Mouse (Mus musculus) hindbrain, embryonic 10.5 days (tissue): Measurements from ENCODE around the gene Bmp8b. TPM values are rescaled to one million over a fixed set of nuclear protein-coding genes. Genes with fewer than 3 reads are reported as not detected.
A peak's percentile ranks its signal among the peaks of the same experiment; 100 is the strongest.
"Not testable (repeated sequence)": the region's sequence is repeated elsewhere in the genome, so short reads cannot be mapped to it uniquely, and the experiment has no call there.

Experiments used
- DNase-seq: peaks from one replicate; pipeline ENCODE4 v3.0.0-alpha.2; 2017; ENCODE audit warnings: low spot score
- H3K27ac ChIP-seq: fragments of 300-500 bp; sonication (generic); 2 replicates; pipeline ENCODE4 v1.5.1; 2016; ENCODE audit warnings: mild to moderate bottlenecking, moderate library complexity
- H3K27me3 ChIP-seq: fragments of 300-500 bp; sonication (generic); 2 replicates; pipeline ENCODE4 v1.6.1; 2016; ENCODE audit warnings: mild to moderate bottlenecking; ENCODE audit not compliant: poor library complexity, insufficient read depth, severe bottlenecking
- H3K36me3 ChIP-seq: fragments of 300-500 bp; sonication (generic); 2 replicates; pipeline ENCODE4 v1.6.1; 2016; ENCODE audit warnings: mild to moderate bottlenecking, moderate library complexity
- H3K4me1 ChIP-seq: fragments of 300-500 bp; sonication (generic); replicated peaks from 2 replicates; pipeline ENCODE4 v1.6.1; 2016; ENCODE audit warnings: mild to moderate bottlenecking
- H3K4me3 ChIP-seq: fragments of 300-500 bp; sonication (generic); 2 replicates; pipeline ENCODE4 v1.5.1; 2016; ENCODE audit warnings: mild to moderate bottlenecking, moderate library complexity
- H3K9me3 ChIP-seq: fragments of 300-500 bp; sonication (generic); 2 replicates; pipeline ENCODE4 v1.6.1; 2016; ENCODE audit warnings: mild to moderate bottlenecking, moderate library complexity
- whole genome bisulfite sequencing: fragments of 180-500 bp; shearing (Covaris S2); methylation state at CpG from one replicate; pipeline ENCODE4 v1.1.7; 2016; 5-methylcytosine and 5-hydroxymethylcytosine counted together
- polyA plus RNA-seq: library from polyadenylated mRNA; unstranded; fragments of >200 nt; fragmentation: Nextera tagmentation; extraction: Ambion mirVana; gene quantifications from 2 replicates; pipeline ENCODE4 v1.2.1, GENCODE M21; 2016

Bmp8b gene
- polyA plus RNA-seq, 1 experiment from 2014 or later: 0.60 TPM

DNA sequence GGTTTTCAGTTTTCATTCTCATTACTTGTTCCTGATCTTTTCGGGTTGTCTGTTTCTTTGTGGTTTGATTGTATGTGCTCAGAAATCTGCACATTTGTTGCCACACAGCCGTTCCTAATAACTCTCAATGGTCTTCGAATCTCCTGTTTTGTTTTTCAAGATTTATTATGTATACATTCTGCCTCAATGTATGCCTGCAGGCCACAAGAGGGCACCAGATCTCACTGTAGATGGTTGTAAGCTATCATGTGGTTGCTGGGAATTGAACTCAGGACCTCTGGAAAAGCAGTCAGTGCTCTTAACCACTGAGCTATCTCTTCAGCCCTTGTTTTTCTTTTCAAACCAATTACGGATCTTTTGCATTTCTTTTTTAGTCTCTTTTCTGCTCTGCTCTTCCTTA is 18.6 kb upstream of the Bmp8b start:
- 0 out of 2 replicates have a peak, but pooled peaks cover 3% of the 10 kb centered on the region for H3K27me3 ChIP-seq
- peaks cover 13% of the 10 kb centered on the region for H3K4me1 ChIP-seq
- no peaks in the 10 kb centered on the region for H3K36me3 ChIP-seq
- no peak for DNase-seq
- no peaks in the 10 kb centered on the region for H3K9me3 ChIP-seq
- H3K4me3 ChIP-seq: no peak overlapping the region
- H3K27ac ChIP-seq: no peak overlapping the region
- WGBS: 93% methylated on average over 4 of the region's 4 CpGs

DNA sequence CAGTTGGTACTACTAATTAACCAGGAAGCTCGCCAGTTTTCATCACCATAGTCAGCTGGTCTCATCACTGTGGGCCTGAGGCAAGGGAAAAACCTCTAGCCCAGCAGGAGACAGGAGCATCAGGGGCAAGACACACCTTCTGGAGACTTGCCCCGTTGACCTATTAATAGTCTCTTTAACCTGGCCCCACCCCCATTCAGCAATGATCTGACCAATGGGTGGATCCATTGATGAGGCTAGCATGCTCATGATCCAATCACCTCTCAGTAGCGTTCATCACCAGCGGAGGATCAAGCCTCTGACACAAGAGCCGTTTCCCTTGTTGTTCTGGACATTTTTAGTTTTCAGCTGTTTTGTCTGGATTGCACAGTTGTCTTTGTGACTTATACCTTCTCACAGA is 12.3 kb upstream of the Bmp8b start:
- DNase-seq: no peak
- no peak overlapping the region for H3K27ac ChIP-seq
- no peaks in the 10 kb centered on the region for H3K9me3 ChIP-seq
- no peak overlapping the region for H3K4me3 ChIP-seq
- 77% methylated on average over 5 of the region's 5 CpGs for WGBS
- no peaks in the 10 kb centered on the region for H3K27me3 ChIP-seq
- H3K36me3 ChIP-seq: no peaks in the 10 kb centered on the region
- H3K4me1 ChIP-seq: 0 out of 2 replicates have a peak, but pooled peaks cover 6% of the 10 kb centered on the region

DNA sequence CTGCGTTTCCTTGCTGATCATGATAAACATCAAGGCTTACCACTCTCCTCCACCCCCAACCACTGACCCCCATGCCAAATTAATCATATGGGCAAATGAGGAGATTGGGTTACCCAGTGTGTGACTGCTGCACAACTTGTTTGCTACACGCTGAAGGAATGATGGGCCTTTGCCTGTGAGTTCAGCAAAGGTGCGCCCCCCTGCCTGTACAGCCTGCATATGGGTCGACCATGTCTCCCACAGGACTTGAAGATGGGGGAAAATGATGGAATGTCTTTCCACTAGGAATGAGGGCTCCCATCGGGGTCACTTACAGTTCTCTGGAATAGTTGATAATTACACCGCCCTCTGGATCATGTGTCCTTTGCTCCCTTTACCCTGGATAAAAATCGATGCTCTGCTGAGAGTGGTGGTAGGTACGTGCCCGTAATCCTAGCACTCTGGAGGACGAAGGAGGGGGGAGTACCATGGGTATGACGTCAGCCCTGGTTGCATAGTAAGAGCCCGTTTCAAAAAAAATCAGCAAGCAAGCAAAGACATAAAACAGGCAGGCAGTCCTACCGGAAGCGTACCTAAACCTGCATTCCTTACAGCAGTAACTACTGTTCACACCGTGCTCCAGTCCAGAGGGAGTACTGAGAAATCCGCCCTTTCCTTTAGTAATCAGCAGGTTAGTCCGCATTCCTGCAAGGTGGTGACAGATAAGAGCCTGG is 11.7 kb upstream of the Bmp8b start:
- no peaks in the 10 kb centered on the region for H3K27me3 ChIP-seq
- no peak overlapping the region for H3K4me3 ChIP-seq
- H3K4me1 ChIP-seq: 0 out of 2 replicates have a peak, but pooled peaks cover 6% of the 10 kb centered on the region
- no peak for DNase-seq
- no peaks in the 10 kb centered on the region for H3K36me3 ChIP-seq
- H3K9me3 ChIP-seq: no peaks in the 10 kb centered on the region
- 57% methylated on average over 17 of the region's 17 CpGs for WGBS
- no peak overlapping the region for H3K27ac ChIP-seq

DNA sequence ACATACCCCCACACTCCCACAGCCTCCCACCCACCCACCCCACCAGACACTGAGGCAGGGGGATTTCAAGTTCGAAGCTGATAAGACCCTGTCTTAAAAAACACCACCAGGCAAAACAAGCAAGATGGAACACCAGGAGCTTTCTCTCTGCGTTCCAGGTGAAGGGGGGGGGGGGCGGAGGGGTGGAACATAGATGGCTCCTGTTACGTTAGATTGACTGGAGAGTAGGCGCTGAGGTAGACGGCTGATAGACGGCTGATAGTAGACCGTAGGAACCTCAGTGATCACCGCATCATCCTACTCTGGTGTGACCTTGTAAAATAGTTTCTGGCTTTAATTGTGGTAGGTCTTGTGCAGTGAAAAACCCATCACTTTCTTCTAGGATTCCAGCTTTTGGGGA is 11.1 kb upstream of the Bmp8b start:
- Histone ChIP-seq H3K27ac (no peak overlapping the region), H3K9me3 (no peaks in the 10 kb centered on the region), H3K27me3 (no peaks in the 10 kb centered on the region), H3K36me3 (no peaks in the 10 kb centered on the region), H3K4me3 (no peak overlapping the region), H3K4me1 (0 out of 2 replicates have a peak, but pooled peaks cover 6% of the 10 kb centered on the region)
- WGBS: 60% methylated on average over 9 of the region's 9 CpGs
- DNase-seq: no peak

DNA sequence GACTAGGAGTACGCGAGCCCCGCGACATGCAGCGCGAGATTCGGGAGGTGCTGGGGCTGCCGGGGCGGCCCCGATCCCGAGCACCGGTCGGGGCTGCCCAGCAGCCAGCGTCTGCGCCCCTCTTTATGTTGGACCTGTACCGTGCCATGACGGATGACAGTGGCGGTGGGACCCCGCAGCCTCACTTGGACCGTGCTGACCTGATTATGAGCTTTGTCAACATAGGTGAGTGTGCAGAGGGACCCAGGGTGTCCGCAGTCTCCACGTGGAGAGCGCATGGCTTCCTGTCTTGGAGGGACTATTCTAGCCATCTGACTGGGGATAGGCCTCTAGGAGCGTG is 456 bp downstream of the Bmp8b start:
- Histone ChIP-seq H3K4me3 (peak overlapping the region; percentile 48), H3K27ac (no peak overlapping the region), H3K4me1 (peaks cover 11% of the 10 kb centered on the region), H3K27me3 (peaks cover 52% of the 10 kb centered on the region), H3K9me3 (no peaks in the 10 kb centered on the region), H3K36me3 (no peaks in the 10 kb centered on the region)
- no peak for DNase-seq
- WGBS: 25% methylated on average over 24 of the region's 24 CpGs

DNA sequence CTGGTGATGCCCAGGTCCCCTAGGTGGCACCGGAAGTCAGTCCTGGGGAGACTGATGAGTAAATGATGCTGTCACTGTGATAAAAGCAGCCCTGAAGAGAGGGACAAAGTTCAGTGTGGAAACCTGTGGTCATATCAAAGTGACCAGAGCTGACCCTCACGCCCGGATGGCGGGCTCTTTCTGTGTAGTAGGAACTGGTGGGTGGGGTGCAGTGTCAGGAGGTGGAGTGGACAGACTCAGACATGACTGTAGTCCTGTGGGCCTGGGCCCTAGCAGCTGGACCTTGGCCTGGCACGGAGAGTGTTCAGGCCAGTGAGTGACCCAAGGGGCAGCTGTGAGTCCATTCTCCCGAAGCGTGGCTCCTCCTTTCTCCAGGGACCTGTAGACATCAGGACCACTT is 964 bp downstream of the Bmp8b start:
- peaks cover 52% of the 10 kb centered on the region for H3K27me3 ChIP-seq

DNA sequence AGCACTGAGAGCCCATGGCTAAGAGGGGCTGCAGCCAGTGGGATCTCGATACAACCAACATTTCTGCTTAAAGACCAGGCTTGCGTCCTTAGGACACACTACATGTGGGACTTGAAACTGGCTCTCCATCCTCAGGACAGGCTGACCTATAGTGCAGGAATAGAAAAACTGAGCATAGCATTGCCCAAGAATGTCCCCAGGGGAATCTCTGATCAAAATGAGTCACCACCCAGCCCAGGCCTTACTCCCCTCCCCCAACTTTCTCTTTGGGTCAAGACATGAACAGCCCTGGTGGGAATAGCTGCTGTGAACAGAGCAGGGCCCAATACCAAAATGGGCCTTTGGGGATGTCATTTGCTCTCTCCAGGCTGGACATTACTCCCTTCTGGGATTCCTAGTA is 1.9 kb downstream of the Bmp8b start:
- Histone ChIP-seq H3K4me3 (no peak overlapping the region), H3K9me3 (no peaks in the 10 kb centered on the region), H3K36me3 (no peaks in the 10 kb centered on the region), H3K4me1 (peaks cover 11% of the 10 kb centered on the region), H3K27me3 (peaks cover 52% of the 10 kb centered on the region), H3K27ac (no peak overlapping the region)
- WGBS: 94% methylated on average over 2 of the region's 2 CpGs
- no peak for DNase-seq

More for the DNA sequence above, 964 bp downstream of the Bmp8b start:
- not testable (repeated sequence) for H3K4me3 ChIP-seq, DNase-seq, H3K9me3 ChIP-seq, H3K36me3 ChIP-seq, H3K27ac ChIP-seq
- WGBS: 80% methylated on average over 7 of the region's 7 CpGs
- H3K4me1 ChIP-seq: peaks cover 11% of the 10 kb centered on the region

DNA sequence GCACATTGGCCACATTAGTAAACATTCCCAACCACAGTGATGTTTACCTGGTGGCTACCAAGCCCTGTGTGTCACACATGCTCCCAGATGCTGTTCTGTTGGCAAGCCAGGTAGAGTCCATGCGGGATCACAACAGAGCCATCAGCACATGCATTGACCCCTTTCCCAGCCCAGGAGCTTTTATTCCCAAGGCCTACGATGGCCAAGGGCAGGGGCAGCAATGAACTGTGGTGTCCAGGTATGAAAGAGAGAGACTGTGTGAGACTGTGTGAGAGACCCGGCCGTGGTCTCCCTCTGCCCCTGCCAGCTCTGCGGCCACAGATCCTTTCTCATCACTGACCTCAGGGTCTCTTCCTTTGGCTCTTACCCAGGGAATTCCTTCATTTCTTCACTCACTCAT is 3.1 kb downstream of the Bmp8b start:
- 82% methylated on average over 5 of the region's 5 CpGs for WGBS
- peaks cover 47% of the 10 kb centered on the region for H3K27me3 ChIP-seq
- no peak for DNase-seq

DNA sequence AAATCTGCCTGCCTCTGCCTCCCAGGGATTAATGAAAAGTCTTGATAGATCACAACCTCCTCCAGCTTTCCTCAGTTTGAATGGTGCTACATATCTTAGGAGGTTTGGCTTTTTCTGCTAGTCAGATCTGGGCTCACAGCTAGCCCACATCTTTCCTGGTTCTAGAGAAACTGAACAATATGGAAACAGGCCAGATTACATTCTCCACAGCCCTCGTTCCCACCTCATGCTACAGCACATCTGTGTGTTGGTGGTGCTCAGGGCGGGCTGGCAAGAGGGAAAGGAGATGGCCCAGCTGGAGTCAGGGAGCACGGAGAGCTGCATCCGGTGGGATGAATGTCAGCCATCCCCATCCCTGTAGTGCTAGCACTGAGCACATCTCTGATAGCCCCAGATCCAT is 5.8 kb downstream of the Bmp8b start:
- Histone ChIP-seq H3K36me3 (no peaks in the 10 kb centered on the region), H3K4me3 (no peak overlapping the region), H3K27me3 (peaks cover 35% of the 10 kb centered on the region), H3K4me1 (peaks cover 3% of the 10 kb centered on the region), H3K9me3 (no peaks in the 10 kb centered on the region), H3K27ac (no peak overlapping the region)
- WGBS: 92% methylated on average over 4 of the region's 4 CpGs
- DNase-seq: no peak

More for the DNA sequence above, 3.1 kb downstream of the Bmp8b start:
- H3K4me3 ChIP-seq: no peak overlapping the region
- H3K27ac ChIP-seq: no peak overlapping the region
- no peaks in the 10 kb centered on the region for H3K36me3 ChIP-seq
- H3K4me1 ChIP-seq: peaks cover 14% of the 10 kb centered on the region
- H3K9me3 ChIP-seq: no peaks in the 10 kb centered on the region

DNA sequence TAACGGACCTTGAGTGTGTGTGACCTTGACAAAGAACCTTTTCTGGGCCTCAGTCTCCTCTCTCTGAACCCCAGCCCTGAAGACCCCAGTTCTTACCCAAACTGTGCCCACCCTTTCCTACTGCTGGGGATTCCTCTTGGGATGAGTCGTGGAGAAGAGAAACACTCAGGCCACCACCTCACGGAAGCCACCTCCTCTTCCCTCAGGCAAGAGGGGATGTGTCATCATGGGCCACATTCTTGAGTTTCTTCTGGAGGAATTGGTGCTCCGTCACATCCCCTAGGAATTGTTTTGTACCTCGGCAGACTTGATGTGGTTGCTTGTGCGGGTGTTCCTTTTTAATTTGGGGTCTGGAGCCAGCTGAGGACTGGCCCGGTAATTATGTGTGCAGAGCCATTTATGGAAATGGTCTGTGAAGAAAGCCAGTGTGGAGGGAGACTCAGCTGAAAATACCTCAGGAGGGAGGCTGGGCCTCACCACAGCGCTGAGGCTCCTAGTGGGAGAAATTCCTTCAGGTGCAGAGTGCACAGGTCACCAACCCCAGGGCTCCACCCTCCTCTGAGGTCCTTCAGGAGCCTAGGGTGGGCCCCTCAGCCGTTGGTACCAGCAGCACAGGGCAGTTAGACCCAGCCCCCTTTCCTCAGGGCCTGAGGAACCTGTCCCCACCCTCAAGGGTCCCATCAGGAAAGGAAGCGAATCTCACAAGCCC is 6.5 kb downstream of the Bmp8b start:
- DNase-seq, H3K4me3 ChIP-seq, H3K27ac ChIP-seq, H3K36me3 ChIP-seq, H3K4me1 ChIP-seq, H3K9me3 ChIP-seq: not testable (repeated sequence)
- WGBS: 77% methylated on average over 10 of the region's 10 CpGs
- peaks cover 35% of the 10 kb centered on the region for H3K27me3 ChIP-seq

DNA sequence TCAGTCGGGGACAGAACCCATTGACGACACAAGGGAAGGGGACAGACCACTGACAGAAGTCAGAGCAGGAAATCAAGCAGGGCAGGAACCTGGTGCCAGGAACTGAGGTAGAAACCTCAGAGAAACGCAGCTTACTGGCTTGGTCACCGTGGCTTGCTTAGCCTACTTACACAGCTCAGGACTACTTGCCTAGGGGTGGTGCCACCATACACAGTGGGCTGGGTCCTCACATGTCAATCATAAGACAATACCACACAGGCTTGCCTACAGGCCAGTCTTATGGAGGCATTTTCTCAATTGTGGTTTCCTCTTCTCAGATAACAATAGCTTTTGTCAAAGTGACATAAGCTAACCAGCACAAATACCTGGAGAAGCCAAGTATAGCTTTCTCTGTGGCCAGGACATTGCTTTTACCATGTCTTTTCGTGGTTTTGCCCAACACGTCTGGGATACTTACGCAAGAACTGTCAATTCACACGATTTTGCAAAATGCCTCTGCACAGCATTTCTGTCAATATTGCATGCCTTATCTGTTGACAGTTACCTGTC is 7.3 kb downstream of the Bmp8b start:
- Histone ChIP-seq H3K36me3 (no peaks in the 10 kb centered on the region), H3K27ac (no peak overlapping the region), H3K4me1 (peaks cover 12% of the 10 kb centered on the region), H3K27me3 (peaks cover 33% of the 10 kb centered on the region), H3K4me3 (no peak overlapping the region), H3K9me3 (0 out of 2 replicates have a peak, but pooled peaks cover under 1% of the 10 kb centered on the region)
- no peak for DNase-seq
- WGBS: 83% methylated on average over 8 of the region's 8 CpGs

DNA sequence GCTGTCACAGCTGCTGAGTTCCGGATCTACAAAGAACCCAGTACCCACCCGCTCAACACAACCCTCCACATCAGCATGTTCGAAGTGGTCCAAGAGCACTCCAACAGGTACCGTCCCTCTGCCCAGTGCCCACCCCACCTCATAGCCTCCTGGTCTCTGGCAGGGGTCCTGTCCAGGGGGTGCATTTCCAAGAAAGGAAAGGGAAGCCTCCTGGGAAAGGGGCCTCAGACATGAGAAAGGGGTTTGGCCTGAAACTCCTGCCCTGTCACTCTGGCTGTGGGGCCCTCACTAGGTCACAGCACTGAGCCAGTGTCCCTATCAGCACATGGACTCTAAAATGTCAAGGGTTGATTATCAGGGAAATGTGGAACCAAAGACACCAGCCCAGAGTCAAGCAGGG is 9.7 kb downstream of the Bmp8b start:
- WGBS: 92% methylated on average over 4 of the region's 4 CpGs
- Histone ChIP-seq H3K4me1 (peaks cover 12% of the 10 kb centered on the region), H3K27me3 (peaks cover 37% of the 10 kb centered on the region)
- H3K4me3 ChIP-seq, DNase-seq, H3K36me3 ChIP-seq, H3K27ac ChIP-seq, H3K9me3 ChIP-seq: not testable (repeated sequence)

DNA sequence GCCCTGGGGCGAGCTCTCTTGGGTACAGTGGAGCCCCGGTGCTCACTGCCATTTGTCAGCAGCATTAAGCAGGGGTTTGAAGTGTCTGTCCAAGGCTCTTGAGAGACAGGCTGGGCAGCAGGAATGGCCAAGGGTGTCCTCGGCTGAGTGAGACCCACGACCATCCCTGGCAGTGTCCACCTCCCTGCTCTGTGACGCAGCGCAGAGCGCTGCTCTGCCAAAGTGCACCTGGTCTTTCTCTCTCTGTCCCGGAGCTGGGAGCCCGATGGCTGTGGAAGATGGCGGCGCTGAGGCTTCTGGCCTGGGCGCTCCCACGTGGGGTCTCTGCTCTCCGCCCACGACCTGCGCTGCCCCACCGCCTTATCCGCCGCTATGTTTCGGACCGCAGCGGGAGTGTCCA is 11.0 kb downstream of the Bmp8b start, which contains the start of gene Oxct2b:
Gene Oxct2b, plus strand, starts transcription at position 256 of the 400 bp plus-strand sequence.
- no peak within 1 kb of the TSS; the same call in 1 of the 2 replicates for H3K27ac ChIP-seq
- peak within 1 kb of the TSS; percentile 48 for H3K4me3 ChIP-seq
- H3K9me3 ChIP-seq: 0 out of 2 replicates have a peak, but pooled peaks cover 3% of the 10 kb centered on the region
- DNase-seq: peak; percentile 48
- WGBS: 12% methylated on average over 22 of the region's 22 CpGs
- H3K36me3 ChIP-seq: no peaks in the 10 kb centered on the region
- peaks cover 37% of the 10 kb centered on the region for H3K27me3 ChIP-seq
- peaks cover 12% of the 10 kb centered on the region for H3K4me1 ChIP-seq
